Mouse (Mus musculus): ENCODE results near the gene Xdh.

Gene Xdh

GRCm38 (mm10) chr17:73950062-73950735 is at the start of gene Xdh:
TSS of gene Xdh (minus strand) at chr17:73950196.
- DNase-seq = no peak

DNA sequence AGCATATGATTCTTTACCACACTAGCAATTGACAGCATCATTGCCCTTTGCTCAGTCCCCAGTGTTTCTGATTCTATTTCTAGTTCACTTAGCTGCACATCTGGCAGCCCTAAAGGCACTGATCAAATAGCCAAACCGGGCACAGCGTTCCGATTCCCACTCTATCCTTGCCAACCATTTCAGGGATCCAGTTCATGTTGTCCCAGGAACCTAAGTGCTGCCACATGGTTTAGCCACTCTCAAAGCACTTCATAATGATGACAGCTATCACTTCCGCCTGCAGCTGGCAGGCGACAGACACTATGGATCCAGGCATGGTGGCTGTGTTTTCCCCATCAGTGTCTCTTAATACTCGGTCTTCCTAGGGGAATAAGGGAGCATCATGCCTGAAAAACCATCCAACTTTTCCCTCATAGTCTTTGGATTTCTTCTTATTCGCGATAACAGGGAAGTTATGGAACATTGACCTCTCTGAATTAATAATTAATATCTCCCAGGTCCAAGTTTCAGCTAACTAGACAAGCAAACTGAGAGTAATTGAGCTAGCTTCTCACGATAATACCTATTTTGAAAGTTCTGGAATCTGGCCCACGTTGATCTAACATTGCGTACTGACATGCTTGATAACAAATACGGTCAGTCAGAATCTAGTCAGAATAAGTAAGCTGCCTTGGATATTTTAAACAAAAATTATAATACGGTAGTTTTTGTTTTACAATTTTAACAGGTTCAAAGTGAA is 46.1 kb upstream of the Xdh start:
- no peak for DNase-seq

GRCm38 (mm10) chr17:73991264-73991663 is 41.3 kb upstream of the Xdh start:
- no peak for DNase-seq

DNA sequence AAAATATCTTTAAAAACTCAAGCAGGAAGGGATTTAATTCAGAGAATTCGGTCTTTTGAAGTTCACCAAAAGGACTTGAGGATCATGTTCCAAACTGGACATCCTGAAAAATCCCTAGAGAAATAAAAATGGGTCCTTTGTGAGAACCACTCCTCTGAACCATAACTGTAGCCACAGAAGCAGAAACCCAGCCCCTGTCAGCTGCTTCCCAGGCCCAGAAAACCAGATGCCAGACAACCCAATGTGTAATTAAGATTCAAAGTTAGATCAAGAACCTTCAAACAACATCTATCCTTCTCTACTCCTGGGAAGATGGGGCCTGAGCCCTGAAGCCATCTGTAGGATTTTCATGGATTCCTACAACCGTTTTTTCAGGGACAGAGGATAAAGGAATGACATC is 36.6 kb upstream of the Xdh start:
- DNase-seq = no peak

DNA sequence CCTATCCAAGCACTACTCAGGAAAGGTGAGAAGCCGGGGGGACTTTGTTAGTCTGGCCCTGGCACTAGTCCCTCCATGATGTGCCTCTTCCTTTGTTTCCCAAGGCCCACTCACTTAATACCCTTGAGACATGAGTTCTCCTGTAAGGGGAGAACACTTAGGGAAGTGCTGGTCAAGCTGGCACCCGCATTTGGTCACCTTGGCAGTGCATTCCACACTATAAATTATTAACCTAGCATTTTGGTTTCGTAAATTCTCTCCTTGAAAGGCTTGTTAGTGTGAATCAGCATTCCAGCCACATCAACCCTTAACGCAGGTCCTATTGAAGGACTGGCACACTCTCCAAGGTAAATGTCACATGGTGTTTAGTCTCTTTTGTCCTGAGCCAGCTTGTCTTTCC is 35.9 kb upstream of the Xdh start:
- DNase-seq = no peak

DNA sequence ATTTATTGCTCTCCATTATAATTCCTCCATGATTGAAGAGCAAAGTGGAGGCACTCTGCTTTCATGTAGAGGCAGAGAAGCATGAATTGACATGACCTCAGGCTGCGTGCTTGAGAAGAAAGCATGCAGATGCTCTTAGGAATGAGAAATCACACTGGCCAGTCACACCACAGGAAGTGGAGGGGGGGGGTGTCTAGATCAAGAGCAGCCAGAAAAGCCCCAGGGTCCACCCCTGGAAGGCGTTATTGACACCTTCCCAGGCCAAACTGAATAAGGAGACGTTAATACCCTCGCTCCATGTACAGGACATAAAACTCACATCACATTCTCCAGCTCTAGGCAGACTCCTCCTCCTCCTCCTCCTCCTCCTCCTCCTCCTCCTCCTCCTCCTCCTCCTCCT is 34.5 kb upstream of the Xdh start:
- no peak for DNase-seq

- DNase-seq = no peak
Observed at GRCm38 (mm10) chr17:73982871-73983270, 32.9 kb upstream of the Xdh start.

DNA sequence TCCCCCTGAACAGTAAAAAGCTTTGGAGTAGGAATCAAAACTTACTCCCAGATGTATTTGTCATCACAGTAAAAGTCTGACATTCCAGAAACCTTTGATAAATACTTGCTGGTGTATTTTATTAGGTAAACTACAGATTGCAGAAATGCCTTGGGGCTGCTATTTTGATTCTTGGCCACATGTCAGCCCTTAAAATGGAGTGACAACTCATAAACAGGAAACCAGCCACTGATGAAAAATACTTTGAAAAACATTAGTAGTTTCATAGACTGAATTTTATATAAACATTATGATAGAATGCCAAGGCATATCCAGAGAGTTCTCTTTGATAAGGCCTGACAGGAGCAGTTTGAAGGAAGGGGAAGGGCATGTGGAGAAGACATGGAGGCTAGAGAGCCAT is 26.1 kb upstream of the Xdh start:
- DNase-seq = no peak

GRCm38 (mm10) chr17:73972648-73973047 is 22.7 kb upstream of the Xdh start:
- no peak for DNase-seq

- DNase-seq = no peak
Observed at GRCm38 (mm10) chr17:73971291-73971690, 21.3 kb upstream of the Xdh start.

DNA sequence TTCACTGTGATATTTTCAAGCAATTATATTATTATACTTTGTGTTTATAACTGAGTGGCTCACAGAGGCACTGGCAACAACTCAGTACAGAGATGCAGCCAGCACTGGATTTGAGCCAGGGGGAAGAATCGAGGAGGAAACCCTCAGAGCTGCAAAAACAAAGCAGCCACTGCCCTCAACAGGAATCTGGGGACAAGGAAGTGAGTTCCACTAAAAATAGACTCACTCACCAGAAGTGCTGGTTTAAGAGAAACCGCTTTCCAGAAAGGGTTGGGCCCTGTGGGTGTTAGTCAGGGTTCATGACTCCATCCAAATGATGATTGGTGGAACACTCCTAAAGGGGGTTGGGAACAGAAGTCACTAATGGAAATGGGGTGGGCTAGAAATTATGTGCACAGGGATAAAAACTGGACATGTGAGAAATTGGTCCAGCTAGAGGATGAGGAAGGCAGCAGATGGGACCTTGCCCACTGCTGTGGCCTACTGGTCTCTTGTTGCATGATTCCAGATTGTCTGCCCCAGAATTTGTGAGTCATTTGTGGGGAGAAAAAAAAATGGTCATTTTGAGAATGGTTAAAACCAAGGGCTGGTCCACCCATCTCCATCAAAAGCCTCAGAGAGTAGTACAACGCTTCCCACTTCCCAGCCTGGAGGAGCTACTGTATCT is 20.5 kb upstream of the Xdh start:
- DNase-seq = no peak

DNA sequence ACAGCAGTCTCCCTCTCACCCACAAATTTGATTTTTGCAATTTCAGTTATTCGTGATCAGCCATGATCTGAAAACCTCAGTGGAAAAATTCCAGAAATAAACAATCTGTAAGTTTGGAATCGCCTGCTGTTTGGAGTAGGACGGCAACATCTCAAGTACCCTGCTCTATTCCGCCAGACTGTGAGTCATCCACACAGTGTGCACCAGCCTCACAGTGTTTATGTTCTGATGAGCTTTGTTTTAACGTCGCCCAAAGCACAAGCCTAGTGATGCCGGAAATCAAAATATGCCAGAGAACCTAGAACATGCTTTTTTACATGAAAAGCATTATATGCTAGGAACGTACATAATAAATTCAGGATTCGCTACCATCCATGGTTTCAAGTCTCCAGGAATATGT is 14.9 kb upstream of the Xdh start:
- DNase-seq = no peak

GRCm38 (mm10) chr17:73962628-73963043 is 12.6 kb upstream of the Xdh start:
- DNase-seq = no peak

DNA sequence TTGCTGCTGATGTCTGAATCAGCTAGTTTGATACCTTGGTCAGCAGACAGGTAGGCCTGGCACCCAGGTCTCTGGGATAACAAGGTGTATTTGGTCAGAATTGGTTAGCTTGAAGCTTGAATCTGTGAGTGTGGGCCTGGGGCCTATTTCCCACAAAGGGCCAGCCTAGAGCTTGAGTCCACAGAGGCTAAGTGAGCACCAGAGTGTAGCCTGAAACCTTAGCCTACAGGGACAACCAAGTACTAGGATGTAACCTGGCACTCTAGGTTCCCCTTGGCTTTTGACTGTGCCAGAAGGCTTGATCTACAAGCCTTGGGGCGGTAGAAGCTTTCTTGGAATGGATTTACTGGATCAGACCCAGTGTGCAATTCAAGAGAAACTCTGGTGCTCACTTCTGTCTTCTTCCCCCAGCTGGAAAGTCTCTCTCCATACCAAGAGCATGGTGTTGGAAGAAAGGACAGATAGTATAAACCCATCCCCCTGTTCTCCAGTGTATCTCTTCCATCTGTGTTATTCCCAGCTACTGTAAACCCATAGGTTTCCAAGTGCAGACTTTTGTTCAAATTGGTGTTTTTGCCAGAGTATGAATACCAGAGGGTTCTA is 11.9 kb upstream of the Xdh start:
- no peak for DNase-seq

GRCm38 (mm10) chr17:73960745-73961144 is 10.7 kb upstream of the Xdh start:
- no peak for DNase-seq

DNA sequence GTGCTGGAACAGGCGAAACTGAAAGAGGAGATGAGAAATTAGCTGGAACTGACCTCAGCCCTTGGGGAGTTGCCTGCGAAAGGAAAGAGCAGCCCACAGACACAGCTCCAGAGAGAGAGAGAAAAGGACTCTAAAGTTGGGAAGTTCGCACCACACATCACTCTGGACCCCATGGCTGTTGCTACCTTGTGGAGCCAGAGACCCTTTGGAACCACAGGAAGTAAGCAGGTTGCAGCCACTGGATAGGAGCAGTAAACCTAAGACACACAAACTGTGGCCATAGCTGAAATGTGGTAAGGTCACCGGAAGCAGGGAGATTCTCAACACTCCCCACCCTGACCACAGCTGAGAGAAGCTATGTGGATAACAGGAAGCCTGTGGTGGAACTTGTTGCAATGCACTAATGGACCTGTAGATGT is 2.1 kb upstream of the Xdh start:
- DNase-seq = peak; percentile 17

GRCm38 (mm10) chr17:73950970-73951369 is 974 bp upstream of the Xdh start:
- DNase-seq = no peak

DNA sequence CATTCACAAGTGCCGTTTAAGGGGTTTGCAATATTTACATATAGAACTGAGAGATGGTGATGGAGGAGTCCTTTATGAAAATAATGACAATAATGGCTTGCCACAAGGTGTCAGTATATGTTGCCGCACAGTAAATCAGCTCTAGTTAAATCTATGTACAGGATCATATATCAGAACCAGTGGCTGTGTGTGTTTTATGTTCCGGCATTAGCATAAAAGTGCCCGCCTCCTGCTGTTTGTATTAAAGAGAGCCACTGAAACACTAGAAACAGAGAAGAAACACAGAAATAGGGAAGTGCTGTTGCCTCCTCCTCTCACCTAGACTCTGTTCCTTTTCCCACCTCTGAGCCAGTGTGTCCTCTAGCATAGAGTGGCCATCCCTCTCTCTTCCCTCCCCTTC is 498 bp downstream of the Xdh start:
- DNase-seq = no peak

DNA sequence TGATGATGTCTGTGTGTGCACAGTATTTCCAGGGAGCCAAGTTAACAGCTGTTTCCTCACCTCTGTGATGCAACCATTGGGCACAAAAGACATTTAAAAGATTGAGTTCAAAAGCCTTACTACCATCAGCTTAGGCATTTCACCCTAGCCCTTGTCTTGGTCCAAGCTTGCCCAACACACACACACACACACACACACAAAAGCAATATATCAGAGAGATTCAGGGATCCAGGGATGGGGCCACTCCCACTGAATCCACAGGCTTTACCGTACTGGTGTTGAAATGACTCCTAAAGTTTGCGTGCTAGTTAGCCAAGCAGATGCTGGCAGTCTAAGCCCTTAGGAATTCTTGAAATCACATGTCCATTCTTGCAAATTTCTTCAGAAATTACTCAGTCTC is 1.2 kb downstream of the Xdh start:
- no peak for DNase-seq

- DNase-seq = no peak
Observed at GRCm38 (mm10) chr17:73948039-73948438, 2.0 kb downstream of the Xdh start.

DNA sequence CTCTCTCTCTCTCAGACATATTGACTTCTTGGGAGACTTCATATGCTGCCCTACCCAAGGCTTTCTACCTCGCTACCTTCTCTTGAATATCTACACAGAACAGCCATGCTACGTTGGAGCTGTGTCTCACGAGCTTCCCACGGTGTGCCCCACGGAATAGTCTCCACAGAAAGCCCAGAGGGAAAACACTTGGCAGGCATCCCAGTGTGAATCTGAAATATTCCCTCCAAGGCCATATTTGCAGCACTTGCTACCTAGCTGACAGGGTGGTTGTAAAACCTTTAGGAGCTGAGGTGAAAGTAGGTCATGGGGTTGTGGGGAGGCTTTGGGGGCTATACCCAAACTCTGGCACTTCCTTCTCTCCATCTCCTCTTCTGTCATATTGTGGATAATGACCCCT is 3.1 kb downstream of the Xdh start:
- no peak for DNase-seq

DNA sequence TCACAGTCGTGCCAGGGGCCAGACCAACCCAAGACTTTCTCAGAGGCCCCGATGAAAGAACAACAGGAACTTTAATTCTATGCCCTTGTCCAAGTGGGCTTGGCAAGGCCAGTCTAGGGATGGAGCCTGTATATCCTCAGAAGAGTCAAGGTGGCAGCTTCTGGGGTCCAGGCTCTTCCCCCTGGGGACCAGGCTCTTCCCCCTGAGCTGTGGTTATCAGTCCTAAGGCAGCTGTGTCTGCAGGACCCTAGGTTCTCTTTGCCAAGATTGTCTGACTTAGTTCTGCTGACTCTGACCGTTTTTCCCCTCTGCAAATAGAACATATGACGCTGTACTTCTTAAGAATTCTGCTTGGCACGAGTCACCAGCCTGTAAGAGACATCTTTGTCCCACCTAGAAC is 5.3 kb downstream of the Xdh start:
- DNase-seq = no peak

DNA sequence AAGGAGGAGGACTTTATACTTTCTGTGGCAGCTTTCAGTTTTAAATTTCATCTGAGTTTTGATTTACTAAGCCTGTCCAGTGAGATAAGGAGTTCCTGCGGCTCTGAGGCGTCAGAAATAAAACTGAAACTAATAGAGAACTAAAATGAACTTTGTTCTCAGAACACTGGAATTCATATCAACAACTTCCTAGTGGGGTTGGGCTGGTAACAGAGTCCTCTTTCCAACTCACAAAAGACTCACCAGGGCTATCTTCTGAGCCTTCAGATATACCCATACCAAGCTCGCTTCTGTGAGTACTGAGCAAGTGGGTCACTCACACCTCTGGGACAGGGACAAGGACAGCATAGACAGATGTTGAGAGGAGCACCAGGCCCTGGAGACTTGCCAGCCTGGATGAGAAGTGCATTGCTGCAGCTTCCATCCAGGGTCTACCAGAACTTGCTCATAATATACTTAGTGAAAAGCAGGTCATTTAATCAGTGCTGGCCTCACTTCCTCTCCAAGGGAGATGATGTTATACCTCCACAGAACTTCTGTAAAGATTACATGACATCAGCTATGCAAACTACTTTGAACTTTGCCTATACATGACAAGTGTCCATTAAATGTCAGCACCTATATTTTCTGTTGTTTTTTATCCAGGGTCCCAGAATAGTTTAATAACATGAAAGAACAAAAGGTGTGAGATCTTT is 7.6 kb downstream of the Xdh start:
- no peak for DNase-seq
